ENCODE assay signal across 13 mouse cellular contexts in the genomic region with DNA sequence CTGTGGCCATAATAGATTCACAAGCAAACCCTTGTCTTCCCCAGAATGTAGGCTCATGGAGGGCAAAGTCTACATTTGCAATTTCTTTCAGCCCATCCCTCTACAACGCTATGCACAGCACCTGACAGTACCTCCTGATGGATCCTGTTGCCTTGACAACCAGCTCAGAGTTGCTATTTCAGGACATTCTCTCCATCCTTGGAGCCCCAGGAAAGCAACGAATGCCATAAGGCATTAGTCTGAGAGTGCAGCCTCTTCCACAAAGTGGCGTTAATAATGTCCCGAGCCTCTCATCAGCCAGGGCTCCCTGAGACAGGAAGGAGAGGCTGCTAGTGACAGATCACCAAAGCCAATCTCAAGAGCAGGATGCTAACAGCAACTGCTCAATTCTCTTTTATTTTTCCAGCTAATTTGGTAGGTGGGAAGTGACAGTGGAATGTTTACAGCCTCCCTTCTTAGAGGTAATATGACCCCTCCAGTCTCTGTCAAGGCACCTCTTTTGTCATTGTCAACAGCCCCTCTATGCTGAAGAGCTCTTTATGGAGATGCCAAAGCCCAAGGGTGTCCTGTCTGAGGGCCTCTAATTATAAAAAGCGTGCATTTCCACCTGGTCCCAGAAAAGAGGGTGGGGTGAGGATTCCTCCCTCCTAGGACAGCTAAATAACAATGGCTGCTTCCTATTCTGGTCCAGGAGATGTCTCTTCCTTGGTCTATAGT.
DNase-seq lines count a peak whose midpoint lies in the region; ATAC-seq and TF ChIP-seq lines count a peak whose summit lies in the region.
"Had no signal": no experiment of that assay in that cellular context is flagged by ENCODE, and none has a peak within 500 bp of the region (broad histone marks: within the 10 kb centered on the region; RNA-seq: fewer than 3 reads in every experiment).

No protein-coding gene starts in this region.

- H3K27me3 ChIP-seq in hindbrain, embryonic 15.5 days = no peaks in the 10 kb centered on the region
- H3K27me3 ChIP-seq in neural tube, embryonic 14.5 days (ENCODE audit: control insufficient read depth, insufficient read depth, low read length) = no peaks in the 10 kb centered on the region
- no peaks in the 10 kb centered on the region for H3K27me3 ChIP-seq in intestine, postnatal 0 days (replicated peaks; ENCODE audit: control insufficient read depth, insufficient read depth, low read length)
- H3K27me3 ChIP-seq: heart, embryonic 15.5 days; liver, embryonic 13.5 days; midbrain, embryonic 12.5 days had no signal

- peak; percentile 56 for DNase-seq in layer of hippocampus, adult 9-11 months
- no peak for DNase-seq in layer of hippocampus, postnatal 36 days
- DNase-seq in cerebellum, adult 9-11 months = peak; percentile 84
- no peak for DNase-seq in kidney, postnatal 36 days
- DNase-seq: liver, embryonic 13.5 days; spleen, adult 18-20 months; thymus, postnatal 25 days had no signal

- H3K4me2 ChIP-seq in hindbrain, embryonic 15.5 days = no peak overlapping the region
- H3K4me2 ChIP-seq in neural tube, embryonic 14.5 days (ENCODE audit: low read depth, low read length) = no peak overlapping the region
- no peak overlapping the region for H3K4me2 ChIP-seq in intestine, postnatal 0 days (replicated peaks; ENCODE audit: low read depth)
- H3K4me2 ChIP-seq: heart, embryonic 15.5 days; liver, embryonic 13.5 days; midbrain, embryonic 12.5 days had no signal

- H3K9ac ChIP-seq in hindbrain, embryonic 15.5 days = no peak overlapping the region
- no peak overlapping the region for H3K9ac ChIP-seq in neural tube, embryonic 14.5 days (replicated peaks; ENCODE audit: low read depth, low read length)
- no peak overlapping the region for H3K9ac ChIP-seq in intestine, postnatal 0 days (ENCODE audit: low read depth, low read length)
- H3K9ac ChIP-seq: heart, embryonic 15.5 days; liver, embryonic 13.5 days; midbrain, embryonic 12.5 days had no signal

- TF ChIP-seq CTCF in intestine, postnatal 0 days (IDR thresholded peaks at IDR 0.05; ENCODE audit: low read depth) = no peak

- H3K4me1 ChIP-seq in hindbrain, embryonic 15.5 days (replicated peaks) = peaks cover 13% of the 10 kb centered on the region
- 0 out of 2 replicates have a peak, but pooled peaks cover 5% of the 10 kb centered on the region for H3K4me1 ChIP-seq in neural tube, embryonic 14.5 days (ENCODE audit: control insufficient read depth, insufficient read depth, low read length)
- H3K4me1 ChIP-seq in intestine, postnatal 0 days (replicated peaks; ENCODE audit: control insufficient read depth, insufficient read depth, low read length) = no peaks in the 10 kb centered on the region
- H3K4me1 ChIP-seq: heart, embryonic 15.5 days; liver, embryonic 13.5 days; midbrain, embryonic 12.5 days had no signal

- no peaks in the 10 kb centered on the region for H3K36me3 ChIP-seq in hindbrain, embryonic 15.5 days
- no peaks in the 10 kb centered on the region for H3K36me3 ChIP-seq in neural tube, embryonic 14.5 days (ENCODE audit: control insufficient read depth, insufficient read depth, low read length)
- H3K36me3 ChIP-seq in intestine, postnatal 0 days (ENCODE audit: control insufficient read depth, insufficient read depth) = no peaks in the 10 kb centered on the region
- H3K36me3 ChIP-seq: heart, embryonic 15.5 days; liver, embryonic 13.5 days; midbrain, embryonic 12.5 days had no signal

- 21% methylated on average over 5 of the region's 5 CpGs for WGBS in hindbrain, embryonic 15.5 days
- 9% methylated on average over 5 of the region's 5 CpGs for WGBS in neural tube, embryonic 14.5 days
- WGBS in intestine, postnatal 0 days = 43% methylated on average over 5 of the region's 5 CpGs

- peak; percentile 85 for ATAC-seq in hindbrain, embryonic 15.5 days (ENCODE audit: low FRiP score, low read depth)
- no peak for ATAC-seq in neural tube, embryonic 14.5 days (ENCODE audit: low read depth)
- ATAC-seq in intestine, postnatal 0 days = no peak
- no peak for ATAC-seq in megakaryocyte, adult 5-6 weeks (ENCODE audit: poor library complexity, severe bottlenecking)

- H3K9me3 ChIP-seq in hindbrain, embryonic 15.5 days = no peaks in the 10 kb centered on the region
- H3K9me3 ChIP-seq in neural tube, embryonic 14.5 days (ENCODE audit: control insufficient read depth, low read length) = no peaks in the 10 kb centered on the region
- no peaks in the 10 kb centered on the region for H3K9me3 ChIP-seq in intestine, postnatal 0 days (ENCODE audit: control insufficient read depth)
- H3K9me3 ChIP-seq: heart, embryonic 15.5 days; midbrain, embryonic 12.5 days had no signal

- peak overlapping the region; percentile 60 for H3K27ac ChIP-seq in hindbrain, embryonic 15.5 days (replicated peaks)
- H3K27ac ChIP-seq in neural tube, embryonic 14.5 days (ENCODE audit: low read depth, low read length) = 0 out of 2 replicates have a peak overlapping the region, but pooled peaks have one; percentile 44
- H3K27ac ChIP-seq in intestine, postnatal 0 days (ENCODE audit: low read depth, low read length) = no peak overlapping the region
- H3K27ac ChIP-seq: heart, embryonic 15.5 days; liver, embryonic 13.5 days; midbrain, embryonic 12.5 days had no signal

- H3K4me3 ChIP-seq in hindbrain, embryonic 15.5 days = no peak overlapping the region
- no peak overlapping the region for H3K4me3 ChIP-seq in neural tube, embryonic 14.5 days (ENCODE audit: low read depth, low read length)
- no peak overlapping the region for H3K4me3 ChIP-seq in intestine, postnatal 0 days (ENCODE audit: low read depth, low read length)
- H3K4me3 ChIP-seq: heart, embryonic 15.5 days; liver, embryonic 13.5 days; midbrain, embryonic 12.5 days had no signal

Comparison
In these comparisons a context has a peak if more than half of its experiments do, and no peak if none do; other contexts are left out.
1. DNase-seq: peak in layer of hippocampus, adult 9-11 months (single experiment) and cerebellum, adult 9-11 months (single experiment); none in layer of hippocampus, postnatal 36 days (0 of 2) and kidney, postnatal 36 days (0 of 2).